Mouse (Mus musculus) liver, postnatal 0 days (tissue): Measurements from ENCODE around the gene Gcnt3.

Experiments used
- CTCF ChIP-seq: sonication (generic); IDR thresholded peaks from 2 replicates; pipeline ENCODE4 v1.5.1; 2016; ENCODE audit warnings: antibody characterized with exemption, low read depth
- EP300 ChIP-seq: IDR thresholded peaks from 2 replicates; pipeline ENCODE4 v1.6.1; 2016; ENCODE audit warnings: antibody characterized with exemption, low read depth, mild to moderate bottlenecking

GRCm38 (mm10) chr9:70042137-70042536 is 4.2 kb upstream of the Gcnt3 start:
- TF ChIP-seq EP300 (no peak), CTCF (no peak)
